Mouse (Mus musculus) forebrain, embryonic 12.5 days (tissue): Measurements from ENCODE around the gene Rbm48. TPM values are rescaled to one million over a fixed set of nuclear protein-coding genes. Genes with fewer than 3 reads are reported as not detected.
A peak's percentile ranks its signal among the peaks of the same experiment; 100 is the strongest.
"Not testable (repeated sequence)": the region's sequence is repeated elsewhere in the genome, so short reads cannot be mapped to it uniquely, and the experiment has no call there.

Source experiments
- ATAC-seq: fragments of 200-750 bp; cut with Nextera tagmentation; 2 replicates; pipeline ENCODE4 v1.8.0; 2017; ENCODE audit warnings: moderate TSS enrichment; ENCODE audit not compliant: low FRiP score
- H3K27ac ChIP-seq: fragments of 300-500 bp; sonication (generic); 2 replicates; pipeline ENCODE4 v1.5.1; 2016; ENCODE audit warnings: mild to moderate bottlenecking
- H3K27me3 ChIP-seq: fragments of 300-500 bp; sonication (generic); 2 replicates; pipeline ENCODE4 v1.6.1; 2016; ENCODE audit warnings: mild to moderate bottlenecking
- H3K36me3 ChIP-seq: fragments of 300-500 bp; sonication (generic); replicated peaks from 2 replicates; pipeline ENCODE4 v1.6.1; 2016; ENCODE audit warnings: mild to moderate bottlenecking
- H3K4me1 ChIP-seq: fragments of 300-500 bp; sonication (generic); 2 replicates; pipeline ENCODE4 v1.6.1; 2016
- H3K4me2 ChIP-seq: fragments of 300-500 bp; sonication (generic); 2 replicates; pipeline ENCODE4 v1.6.1; 2016; ENCODE audit warnings: mild to moderate bottlenecking, moderate library complexity
- H3K4me3 ChIP-seq: fragments of 300-500 bp; sonication (generic); replicated peaks from 2 replicates; pipeline ENCODE4 v1.5.1; 2016; ENCODE audit warnings: mild to moderate bottlenecking
- H3K9ac ChIP-seq: fragments of 300-500 bp; sonication (generic); 2 replicates; pipeline ENCODE4 v1.6.1; 2016; ENCODE audit warnings: mild to moderate bottlenecking
- H3K9me3 ChIP-seq: fragments of 300-500 bp; sonication (generic); 2 replicates; pipeline ENCODE4 v1.6.1; 2016
- WGBS: fragments of 180-500 bp; shearing (Covaris S2); methylation state at CpG from one replicate; pipeline ENCODE4 v1.1.7; 2016; 5-methylcytosine and 5-hydroxymethylcytosine counted together
- polyA plus RNA-seq: library from polyadenylated mRNA; unstranded; fragments of >200 nt; fragmentation: Nextera tagmentation; extraction: Ambion mirVana; gene quantifications from 2 replicates; pipeline ENCODE4 v1.2.1, GENCODE M21; 2016

Gene Rbm48
- polyA plus RNA-seq = 14.3 and 15.3 TPM in 2 replicates

GRCm38 (mm10) chr5:3596399-3596766 lies at the start of gene Rbm48:
Rbm48 (minus strand) TSS chr5:3596585.
- Histone ChIP-seq H3K4me1 (peaks cover 19% of the 10 kb centered on the region), H3K9ac (peak within 1 kb of the TSS; percentile 73), H3K27ac (0 out of 2 replicates have a peak within 1 kb of the TSS, but pooled peaks have one; percentile 32), H3K36me3 (peaks cover 2% of the 10 kb centered on the region), H3K4me3 (peak within 1 kb of the TSS; percentile 86), H3K9me3 (no peaks in the 10 kb centered on the region), H3K27me3 (no peaks in the 10 kb centered on the region), H3K4me2 (peak within 1 kb of the TSS; percentile 84)
- peak; percentile 84 for ATAC-seq
- under 1% methylated on average over 31 of the region's 31 CpGs for WGBS

DNA sequence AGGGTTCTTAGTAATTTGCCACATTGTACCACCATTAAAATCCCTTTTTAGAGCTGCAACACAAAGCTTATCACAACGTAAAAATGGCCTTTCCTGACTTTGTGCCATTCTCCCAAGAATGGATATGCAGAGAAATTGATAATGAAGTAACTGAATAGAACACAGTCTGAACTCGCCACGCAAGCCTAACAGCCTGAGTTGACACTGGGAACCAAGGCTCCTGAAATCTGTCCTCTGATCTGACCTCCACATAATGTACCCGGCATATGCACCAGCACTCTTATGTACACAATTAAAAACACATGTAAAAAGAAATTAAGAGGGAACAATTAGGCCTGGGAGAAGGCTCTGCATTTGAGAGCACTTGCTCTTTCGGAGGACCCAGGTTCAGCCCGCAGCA lies 48.9 kb upstream of the Rbm48 start:
- Histone ChIP-seq H3K4me2 (no peak overlapping the region), H3K36me3 (peaks cover 38% of the 10 kb centered on the region), H3K9me3 (no peaks in the 10 kb centered on the region), H3K4me1 (peaks cover 10% of the 10 kb centered on the region), H3K27ac (no peak overlapping the region), H3K27me3 (no peaks in the 10 kb centered on the region), H3K4me3 (no peak overlapping the region), H3K9ac (no peak overlapping the region)
- no peak for ATAC-seq
- WGBS = 83% methylated on average over 6 of the region's 6 CpGs

DNA sequence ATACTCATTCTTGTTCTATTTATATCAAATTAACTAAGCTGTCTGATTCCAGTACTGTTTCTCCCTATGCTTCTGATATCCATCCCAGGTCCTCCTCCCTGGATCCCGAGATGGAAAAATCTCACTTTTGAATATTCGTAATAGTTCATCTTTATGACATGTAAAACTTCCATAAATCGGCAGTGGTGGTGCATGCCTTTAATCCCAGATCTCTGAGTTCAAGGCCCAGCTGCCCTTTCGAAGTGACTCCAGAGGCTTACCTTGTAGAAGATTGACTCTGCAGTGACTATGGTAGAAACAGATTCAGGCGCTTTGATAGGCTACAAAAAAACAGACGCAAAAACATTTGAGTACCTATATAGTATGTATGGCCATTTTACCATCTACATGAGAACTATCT lies 48.2 kb upstream of the Rbm48 start:
- Histone ChIP-seq H3K4me1 (peaks cover 10% of the 10 kb centered on the region), H3K9me3 (no peaks in the 10 kb centered on the region), H3K4me3 (no peak overlapping the region), H3K4me2 (no peak overlapping the region), H3K27me3 (no peaks in the 10 kb centered on the region), H3K36me3 (peaks cover 41% of the 10 kb centered on the region), H3K9ac (no peak overlapping the region), H3K27ac (no peak overlapping the region)
- 94% methylated on average over 6 of the region's 6 CpGs for WGBS
- no peak for ATAC-seq

DNA sequence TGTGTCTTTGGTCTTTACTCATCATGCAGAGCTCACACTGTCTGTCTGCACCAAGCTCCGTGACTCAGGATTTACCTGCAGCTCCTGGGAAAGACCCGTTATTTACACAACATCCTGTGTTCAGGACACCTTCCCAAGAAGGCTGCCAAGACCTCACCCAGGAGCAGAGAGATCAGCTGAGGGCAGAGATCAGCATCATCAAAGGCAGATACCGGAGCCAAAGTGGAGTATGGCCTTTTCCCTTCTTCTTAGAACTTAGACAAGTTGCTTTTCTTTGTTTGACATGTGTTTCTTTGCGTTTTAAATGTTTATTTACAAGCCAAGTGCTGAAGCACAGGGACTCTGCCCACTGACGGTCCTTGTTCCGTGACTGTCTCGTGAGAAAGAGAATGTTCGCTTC lies 38.9 kb upstream of the Rbm48 start:
- Histone ChIP-seq H3K36me3 (peaks cover 22% of the 10 kb centered on the region), H3K27ac (no peak overlapping the region), H3K9ac (no peak overlapping the region), H3K4me2 (no peak overlapping the region), H3K9me3 (no peaks in the 10 kb centered on the region), H3K4me1 (no peaks in the 10 kb centered on the region), H3K4me3 (no peak overlapping the region), H3K27me3 (no peaks in the 10 kb centered on the region)
- no peak for ATAC-seq
- WGBS = 89% methylated on average over 8 of the region's 8 CpGs

DNA sequence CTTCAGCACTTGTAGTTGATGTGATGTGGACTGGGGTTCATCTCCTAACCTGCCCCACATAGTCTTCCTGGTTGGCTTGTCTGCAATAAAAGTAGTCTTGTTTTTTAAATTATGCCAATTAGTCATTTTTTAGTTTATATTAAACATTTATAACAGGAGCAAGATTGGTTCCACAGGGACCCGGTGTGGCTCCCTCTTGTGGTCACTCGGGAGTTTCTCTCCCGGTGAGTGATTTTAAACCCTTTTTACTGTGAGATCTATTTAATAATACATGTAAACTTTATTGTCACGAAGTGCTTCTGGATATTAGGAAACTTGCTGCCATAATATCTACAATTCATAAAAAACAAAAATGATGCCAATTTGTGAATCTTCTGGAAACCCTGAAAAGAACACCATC lies 37.6 kb upstream of the Rbm48 start:
- Histone ChIP-seq H3K4me2 (no peak overlapping the region), H3K27ac (no peak overlapping the region), H3K9me3 (no peaks in the 10 kb centered on the region), H3K9ac (no peak overlapping the region), H3K27me3 (no peaks in the 10 kb centered on the region), H3K36me3 (peaks cover 24% of the 10 kb centered on the region), H3K4me1 (no peaks in the 10 kb centered on the region), H3K4me3 (no peak overlapping the region)
- no peak for ATAC-seq
- WGBS = 79% methylated on average over 4 of the region's 4 CpGs

DNA sequence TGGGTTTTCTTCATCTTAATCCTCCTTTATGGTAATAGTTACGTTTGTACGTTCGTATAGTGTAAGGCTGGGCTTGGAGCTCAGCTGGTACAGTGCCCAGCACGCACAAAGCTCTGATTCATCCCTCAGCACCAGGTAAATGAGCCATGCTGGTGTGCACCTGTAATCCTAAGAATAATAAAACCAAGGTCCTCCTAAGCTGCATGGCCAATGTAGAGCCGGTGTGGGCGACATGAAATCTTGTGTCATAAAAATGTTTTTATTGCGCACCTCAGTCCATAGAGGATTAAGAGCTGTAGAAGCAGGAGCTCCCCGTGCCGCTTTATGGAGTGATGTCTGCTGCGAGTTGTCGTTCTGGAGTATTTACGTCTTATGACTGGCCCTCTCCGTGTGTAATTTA lies 36.9 kb upstream of the Rbm48 start:
- no peak overlapping the region for H3K4me3 ChIP-seq
- peaks cover 24% of the 10 kb centered on the region for H3K36me3 ChIP-seq
- H3K9me3 ChIP-seq = no peaks in the 10 kb centered on the region
- ATAC-seq = no peak
- WGBS = 96% methylated on average over 13 of the region's 13 CpGs
- no peak overlapping the region for H3K4me2 ChIP-seq
- no peak overlapping the region for H3K9ac ChIP-seq
- H3K27ac ChIP-seq = no peak overlapping the region
- H3K27me3 ChIP-seq = no peaks in the 10 kb centered on the region
- H3K4me1 ChIP-seq = no peaks in the 10 kb centered on the region

DNA sequence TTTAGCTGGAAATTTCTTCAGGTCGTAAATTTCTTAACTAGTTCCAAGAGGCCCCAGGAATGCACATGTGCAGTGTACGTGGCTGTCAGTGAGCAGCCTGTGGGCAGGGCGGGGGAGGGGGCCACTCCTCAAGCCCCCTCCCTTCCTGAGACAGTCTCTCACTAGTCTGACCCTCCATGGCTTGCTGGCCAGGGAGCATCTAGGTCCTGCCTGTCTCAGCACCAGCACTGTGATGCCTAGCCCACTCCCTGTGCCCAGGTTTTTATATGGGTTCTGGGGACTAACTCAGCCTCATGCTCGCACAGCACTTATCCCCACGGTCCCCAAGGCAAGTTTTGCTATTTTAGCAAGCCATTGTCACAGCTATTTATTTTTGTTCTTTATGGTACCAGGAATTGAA lies 35.9 kb upstream of the Rbm48 start:
- WGBS = 91% methylated on average over 5 of the region's 5 CpGs
- Histone ChIP-seq H3K4me3 (no peak overlapping the region), H3K27ac (no peak overlapping the region), H3K9me3 (no peaks in the 10 kb centered on the region), H3K4me1 (no peaks in the 10 kb centered on the region), H3K9ac (no peak overlapping the region), H3K27me3 (no peaks in the 10 kb centered on the region), H3K4me2 (no peak overlapping the region), H3K36me3 (peaks cover 24% of the 10 kb centered on the region)
- ATAC-seq = no peak

DNA sequence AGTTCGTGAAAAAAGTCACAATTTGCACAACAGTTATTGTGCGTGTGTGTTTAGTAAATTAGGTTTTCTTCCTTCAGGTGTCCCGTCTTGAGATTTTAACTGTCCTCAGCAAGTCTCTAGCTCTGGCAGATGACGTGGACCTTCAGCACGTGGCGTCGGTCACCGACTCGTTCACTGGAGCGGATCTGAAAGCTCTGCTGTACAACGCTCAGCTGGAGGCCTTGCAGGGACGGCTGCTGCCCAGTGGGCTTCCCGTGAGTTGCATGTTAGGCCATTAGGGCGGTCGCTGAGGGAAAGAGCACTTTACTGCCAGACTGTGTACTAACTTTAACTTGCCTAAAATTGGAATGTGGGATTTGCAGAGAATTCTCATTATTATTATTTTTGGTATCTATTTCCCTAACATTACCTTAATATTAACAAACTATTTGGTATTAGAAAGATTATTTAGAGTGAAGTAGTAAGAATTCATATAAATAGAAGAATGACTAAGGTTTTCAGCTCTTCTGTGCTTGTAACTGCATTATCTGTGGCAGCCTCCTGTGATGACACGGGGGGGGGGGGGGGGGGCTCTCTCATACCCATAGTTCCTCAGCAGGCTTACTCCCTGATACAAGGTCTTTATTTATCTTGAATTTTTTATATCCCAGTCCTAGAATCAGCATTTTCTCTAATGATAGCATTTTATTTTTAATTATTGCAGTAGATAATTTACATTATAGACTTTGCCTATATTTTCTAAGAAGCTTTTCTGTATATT lies 35.3 kb upstream of the Rbm48 start:
- ATAC-seq = no peak
- Histone ChIP-seq H3K36me3 (peaks cover 24% of the 10 kb centered on the region), H3K4me2 (no peak overlapping the region), H3K9ac (no peak overlapping the region), H3K27me3 (no peaks in the 10 kb centered on the region), H3K9me3 (no peaks in the 10 kb centered on the region), H3K27ac (no peak overlapping the region), H3K4me3 (no peak overlapping the region), H3K4me1 (no peaks in the 10 kb centered on the region)
- 67% methylated on average over 16 of the region's 16 CpGs for whole genome bisulfite sequencing

- H3K36me3 ChIP-seq = peaks cover 37% of the 10 kb centered on the region
- H3K4me3 ChIP-seq = no peak overlapping the region
- no peaks in the 10 kb centered on the region for H3K4me1 ChIP-seq
- no peak overlapping the region for H3K27ac ChIP-seq
- no peaks in the 10 kb centered on the region for H3K27me3 ChIP-seq
- no peaks in the 10 kb centered on the region for H3K9me3 ChIP-seq
- H3K4me2 ChIP-seq = no peak overlapping the region
- no peak for ATAC-seq
- H3K9ac ChIP-seq = no peak overlapping the region
- WGBS = 95% methylated on average over 5 of the region's 5 CpGs
Observed at GRCm38 (mm10) chr5:3630055-3630454, 33.7 kb upstream of the Rbm48 start.

- H3K4me3 ChIP-seq = no peak overlapping the region
- H3K4me1 ChIP-seq = no peaks in the 10 kb centered on the region
- H3K27ac ChIP-seq = no peak overlapping the region
- no peak for ATAC-seq
- WGBS = 88% methylated on average over 7 of the region's 7 CpGs
- no peak overlapping the region for H3K4me2 ChIP-seq
- H3K36me3 ChIP-seq = peaks cover 24% of the 10 kb centered on the region
- no peaks in the 10 kb centered on the region for H3K9me3 ChIP-seq
- H3K9ac ChIP-seq = no peak overlapping the region
- H3K27me3 ChIP-seq = no peaks in the 10 kb centered on the region
Observed at GRCm38 (mm10) chr5:3620486-3620885, 24.1 kb upstream of the Rbm48 start.

DNA sequence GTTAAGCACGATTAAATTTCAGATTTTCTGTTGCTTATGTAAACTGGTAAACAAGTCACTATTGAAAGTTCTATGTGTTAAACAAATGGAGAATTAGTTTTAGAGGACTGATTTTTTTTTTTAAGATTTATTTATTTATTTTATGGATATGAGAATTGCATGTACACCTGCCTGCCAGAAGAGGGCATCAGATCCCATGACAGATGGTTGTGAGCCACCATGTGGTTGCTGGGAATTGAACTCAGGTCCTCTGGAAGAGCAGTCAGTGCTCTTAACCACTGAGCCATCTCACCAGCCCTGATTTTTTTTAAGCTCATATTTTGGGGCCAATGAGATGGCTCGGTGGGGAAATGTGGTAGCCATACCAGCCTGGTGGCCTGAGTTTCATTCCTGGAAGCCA lies 15.4 kb upstream of the Rbm48 start:
- not testable (repeated sequence) for H3K4me1 ChIP-seq, H3K4me2 ChIP-seq, H3K4me3 ChIP-seq, H3K9ac ChIP-seq, H3K27ac ChIP-seq, H3K27me3 ChIP-seq, ATAC-seq, H3K9me3 ChIP-seq
- WGBS = 97% methylated on average over 2 of the region's 2 CpGs
- H3K36me3 ChIP-seq = peaks cover 41% of the 10 kb centered on the region

DNA sequence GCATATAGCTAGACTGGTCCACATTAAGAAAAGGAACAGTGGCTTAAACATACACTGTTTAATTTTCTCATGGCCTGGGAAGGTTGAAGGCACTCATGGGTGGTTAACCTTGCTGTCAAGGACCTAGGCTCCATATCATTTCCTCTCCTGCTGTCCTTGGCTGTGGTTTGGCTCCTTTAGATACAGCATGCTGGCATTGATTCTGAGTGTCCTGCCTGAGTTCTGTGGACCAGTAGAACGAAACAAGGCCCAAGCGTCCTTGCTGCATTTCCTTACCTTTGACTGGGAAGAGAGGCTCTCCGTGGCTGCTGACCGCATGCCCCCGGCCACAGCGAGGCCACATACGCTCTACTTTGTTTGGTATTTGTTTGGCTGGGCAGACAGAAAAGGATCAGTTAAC lies 12.9 kb upstream of the Rbm48 start:
- Histone ChIP-seq H3K4me2 (no peak overlapping the region), H3K9me3 (no peaks in the 10 kb centered on the region), H3K27ac (no peak overlapping the region), H3K36me3 (peaks cover 50% of the 10 kb centered on the region), H3K4me3 (no peak overlapping the region), H3K4me1 (no peaks in the 10 kb centered on the region), H3K9ac (no peak overlapping the region), H3K27me3 (no peaks in the 10 kb centered on the region)
- 95% methylated on average over 7 of the region's 7 CpGs for WGBS
- ATAC-seq = no peak

- Histone ChIP-seq H3K36me3 (peaks cover 45% of the 10 kb centered on the region), H3K4me1 (no peaks in the 10 kb centered on the region), H3K9ac (no peak overlapping the region), H3K27me3 (no peaks in the 10 kb centered on the region), H3K4me2 (no peak overlapping the region), H3K9me3 (no peaks in the 10 kb centered on the region), H3K27ac (no peak overlapping the region), H3K4me3 (no peak overlapping the region)
- ATAC-seq = no peak
- WGBS = 94% methylated on average over 9 of the region's 9 CpGs
Observed at GRCm38 (mm10) chr5:3607114-3607513, 10.7 kb upstream of the Rbm48 start.
